Mouse (Mus musculus) embryonic facial prominence, embryonic 12.5 days (tissue): ENCODE measurements around the gene Zc3h10. TPM values are rescaled to one million over a fixed set of nuclear protein-coding genes. Genes with fewer than 3 reads are reported as not detected.
A peak's percentile ranks its signal among the peaks of the same experiment; 100 is the strongest.
"Not testable (repeated sequence)": the region's sequence is repeated elsewhere in the genome, so short reads cannot be mapped to it uniquely, and the experiment has no call there.

ENCODE experiments used
- ATAC-seq: fragments of 200-750 bp; cut with Nextera tagmentation; 2 replicates; pipeline ENCODE4 v1.8.0; 2017; ENCODE audit not compliant: insufficient number of reproducible peaks, insufficient read depth, low FRiP score, low TSS enrichment
- H3K27ac ChIP-seq: fragments of 300-500 bp; sonication (generic); 2 replicates; pipeline ENCODE4 v1.5.1; 2016; ENCODE audit warnings: mild to moderate bottlenecking
- H3K27me3 ChIP-seq: fragments of 300-500 bp; sonication (generic); 2 replicates; pipeline ENCODE4 v1.6.1; 2016; ENCODE audit warnings: mild to moderate bottlenecking, moderate library complexity
- H3K36me3 ChIP-seq: fragments of 300-500 bp; sonication (generic); 2 replicates; pipeline ENCODE4 v1.6.1; 2016; ENCODE audit warnings: mild to moderate bottlenecking
- H3K4me1 ChIP-seq: fragments of 300-500 bp; sonication (generic); 2 replicates; pipeline ENCODE4 v1.6.1; 2016
- H3K4me2 ChIP-seq: fragments of 300-500 bp; sonication (generic); replicated peaks from 2 replicates; pipeline ENCODE4 v1.6.1; 2016; ENCODE audit warnings: mild to moderate bottlenecking, moderate library complexity
- H3K4me3 ChIP-seq: fragments of 300-500 bp; sonication (generic); 2 replicates; pipeline ENCODE4 v1.5.1; 2016; ENCODE audit warnings: mild to moderate bottlenecking
- H3K9ac ChIP-seq: fragments of 300-500 bp; sonication (generic); 2 replicates; pipeline ENCODE4 v1.6.1; 2016; ENCODE audit warnings: mild to moderate bottlenecking, moderate library complexity
- H3K9me3 ChIP-seq: fragments of 300-500 bp; sonication (generic); 2 replicates; pipeline ENCODE4 v1.6.1; 2016; ENCODE audit warnings: mild to moderate bottlenecking, moderate library complexity
- WGBS: fragments of 180-500 bp; shearing (Covaris S2); methylation state at CpG from one replicate; pipeline ENCODE4 v1.1.7; 2016; 5-methylcytosine and 5-hydroxymethylcytosine counted together
- polyA plus RNA-seq: library from polyadenylated mRNA; unstranded; fragments of >200 nt; fragmentation: Nextera tagmentation; extraction: Ambion mirVana; gene quantifications from 2 replicates; pipeline ENCODE4 v1.2.1, GENCODE M21; 2016

The Zc3h10 gene
- polyA plus RNA-seq, 1 experiment from 2014 or later, result 18.8 TPM

GRCm38 (mm10) chr10:128583644-128584043 is 36.1 kb upstream of the Zc3h10 start:
- Histone ChIP-seq H3K4me2 (no peak overlapping the region), H3K4me3 (no peak overlapping the region), H3K36me3 (peaks cover 6% of the 10 kb centered on the region; the same call in 1 of the 2 replicates), H3K27me3 (peaks cover 36% of the 10 kb centered on the region), H3K9me3 (no peaks in the 10 kb centered on the region), H3K4me1 (peaks cover 7% of the 10 kb centered on the region), H3K9ac (no peak overlapping the region), H3K27ac (no peak overlapping the region)
- 44% methylated on average over 7 of the region's 7 CpGs for WGBS
- ATAC-seq, result no peak

- peaks cover 10% of the 10 kb centered on the region; the same call in 1 of the 2 replicates for H3K36me3 ChIP-seq
- ATAC-seq, result no peak
- 85% methylated on average over 4 of the region's 4 CpGs for WGBS
Measured at GRCm38 (mm10) chr10:128579731-128580130, 32.2 kb upstream of the Zc3h10 start.

GRCm38 (mm10) chr10:128579298-128579697 is 31.7 kb upstream of the Zc3h10 start:
- 0 out of 2 replicates have a peak, but pooled peaks cover 4% of the 10 kb centered on the region for H3K27me3 ChIP-seq
- H3K9ac ChIP-seq, result no peak overlapping the region
- H3K4me1 ChIP-seq, result no peaks in the 10 kb centered on the region; the same call in 1 of the 2 replicates
- no peak for ATAC-seq
- peaks cover 10% of the 10 kb centered on the region; the same call in 1 of the 2 replicates for H3K36me3 ChIP-seq
- H3K9me3 ChIP-seq, result 0 out of 2 replicates have a peak, but pooled peaks cover 3% of the 10 kb centered on the region
- H3K4me3 ChIP-seq, result no peak overlapping the region
- H3K4me2 ChIP-seq, result no peak overlapping the region
- no peak overlapping the region for H3K27ac ChIP-seq
- 89% methylated on average over 3 of the region's 3 CpGs for WGBS

More at GRCm38 (mm10) chr10:128579731-128580130, 32.2 kb upstream of the Zc3h10 start:
- no peak overlapping the region for H3K4me2 ChIP-seq
- no peaks in the 10 kb centered on the region; the same call in 1 of the 2 replicates for H3K4me1 ChIP-seq
- no peak overlapping the region for H3K9ac ChIP-seq
- H3K9me3 ChIP-seq, result 0 out of 2 replicates have a peak, but pooled peaks cover 3% of the 10 kb centered on the region
- no peak overlapping the region for H3K4me3 ChIP-seq
- H3K27ac ChIP-seq, result no peak overlapping the region
- H3K27me3 ChIP-seq, result 0 out of 2 replicates have a peak, but pooled peaks cover 4% of the 10 kb centered on the region

- H3K4me1 ChIP-seq, result no peaks in the 10 kb centered on the region
- no peak overlapping the region for H3K9ac ChIP-seq
- peaks cover 10% of the 10 kb centered on the region; the same call in 1 of the 2 replicates for H3K36me3 ChIP-seq
- no peak overlapping the region for H3K4me3 ChIP-seq
- 74% methylated on average over 11 of the region's 11 CpGs for WGBS
- no peak overlapping the region for H3K4me2 ChIP-seq
- H3K27ac ChIP-seq, result no peak overlapping the region
- 0 out of 2 replicates have a peak, but pooled peaks cover 3% of the 10 kb centered on the region for H3K9me3 ChIP-seq
- no peak for ATAC-seq
- H3K27me3 ChIP-seq, result no peaks in the 10 kb centered on the region
Measured at GRCm38 (mm10) chr10:128578330-128578729, 30.8 kb upstream of the Zc3h10 start.

GRCm38 (mm10) chr10:128575063-128575462 is 27.5 kb upstream of the Zc3h10 start:
- Histone ChIP-seq H3K36me3 (0 out of 2 replicates have a peak, but pooled peaks cover 4% of the 10 kb centered on the region), H3K27me3 (no peaks in the 10 kb centered on the region), H3K4me3 (no peak overlapping the region), H3K4me1 (no peaks in the 10 kb centered on the region), H3K4me2 (no peak overlapping the region), H3K9ac (no peak overlapping the region), H3K9me3 (0 out of 2 replicates have a peak, but pooled peaks cover 3% of the 10 kb centered on the region), H3K27ac (no peak overlapping the region)
- ATAC-seq, result no peak
- 91% methylated on average over 2 of the region's 2 CpGs for WGBS

- ATAC-seq, result peak; percentile 99
- Histone ChIP-seq H3K27ac (peak within 1 kb of the TSS; percentile 94), H3K9ac (peak within 1 kb of the TSS; percentile 95), H3K36me3 (peaks cover 32% of the 10 kb centered on the region), H3K4me1 (peaks cover 16% of the 10 kb centered on the region), H3K27me3 (no peaks in the 10 kb centered on the region), H3K4me2 (peak within 1 kb of the TSS; percentile 90), H3K9me3 (no peaks in the 10 kb centered on the region), H3K4me3 (peak within 1 kb of the TSS; percentile 91)
- WGBS, result under 1% methylated on average over 58 of the region's 58 CpGs
Measured at GRCm38 (mm10) chr10:128565788-128566531, 18.4 kb upstream of the Zc3h10 start, which contains the start of gene Pa2g4. Pa2g4 (minus strand) TSS chr10:128565987.

GRCm38 (mm10) chr10:128565206-128565787 is 17.7 kb upstream of the Zc3h10 start:
- Histone ChIP-seq H3K27me3 (no peaks in the 10 kb centered on the region), H3K4me3 (peak overlapping the region; percentile 91), H3K4me2 (peak overlapping the region; percentile 90), H3K4me1 (peaks cover 16% of the 10 kb centered on the region), H3K36me3 (peaks cover 38% of the 10 kb centered on the region), H3K9ac (peak overlapping the region; percentile 95), H3K9me3 (no peaks in the 10 kb centered on the region), H3K27ac (peak overlapping the region; percentile 94)
- WGBS, result under 1% methylated on average over 46 of the region's 46 CpGs
- ATAC-seq, result peak; percentile 50

- peaks cover 50% of the 10 kb centered on the region for H3K36me3 ChIP-seq
- peak overlapping the region; percentile 2; the same call in 1 of the 2 replicates for H3K9ac ChIP-seq
- WGBS, result 87% methylated on average over 6 of the region's 6 CpGs
- no peaks in the 10 kb centered on the region for H3K27me3 ChIP-seq
- H3K9me3 ChIP-seq, result no peaks in the 10 kb centered on the region
- peaks cover 16% of the 10 kb centered on the region for H3K4me1 ChIP-seq
- H3K27ac ChIP-seq, result no peak overlapping the region
- no peak overlapping the region; the same call in 1 of the 2 replicates for H3K4me3 ChIP-seq
- peak overlapping the region; percentile 90 for H3K4me2 ChIP-seq
- no peak for ATAC-seq
Measured at GRCm38 (mm10) chr10:128563544-128563943, 16.0 kb upstream of the Zc3h10 start.

- no peak overlapping the region for H3K4me3 ChIP-seq
- H3K9me3 ChIP-seq, result no peaks in the 10 kb centered on the region
- peaks cover 50% of the 10 kb centered on the region for H3K36me3 ChIP-seq
- no peaks in the 10 kb centered on the region for H3K27me3 ChIP-seq
- ATAC-seq, result no peak
- no peak overlapping the region for H3K27ac ChIP-seq
- H3K4me2 ChIP-seq, result no peak overlapping the region
- WGBS, result 73% methylated on average over 6 of the region's 6 CpGs
- H3K4me1 ChIP-seq, result no peaks in the 10 kb centered on the region
- H3K9ac ChIP-seq, result no peak overlapping the region
Measured at GRCm38 (mm10) chr10:128556963-128557362, 9.4 kb upstream of the Zc3h10 start.

- no peak overlapping the region for H3K4me3 ChIP-seq
- H3K27ac ChIP-seq, result no peak overlapping the region
- no peaks in the 10 kb centered on the region for H3K27me3 ChIP-seq
- no peak for ATAC-seq
- no peaks in the 10 kb centered on the region for H3K4me1 ChIP-seq
- H3K4me2 ChIP-seq, result no peak overlapping the region
- no peak overlapping the region for H3K9ac ChIP-seq
- no peaks in the 10 kb centered on the region for H3K9me3 ChIP-seq
- peaks cover 44% of the 10 kb centered on the region for H3K36me3 ChIP-seq
Measured at GRCm38 (mm10) chr10:128556286-128556685, 8.7 kb upstream of the Zc3h10 start.

GRCm38 (mm10) chr10:128555567-128555966 is 8.0 kb upstream of the Zc3h10 start:
- H3K4me1 ChIP-seq, ATAC-seq, H3K4me3 ChIP-seq, H3K27me3 ChIP-seq, H3K9me3 ChIP-seq, H3K9ac ChIP-seq, H3K27ac ChIP-seq, H3K4me2 ChIP-seq: not testable (repeated sequence)
- 97% methylated on average over 1 of the region's 1 CpGs for WGBS
- H3K36me3 ChIP-seq, result peaks cover 36% of the 10 kb centered on the region
